Mouse (Mus musculus): ENCODE measurements around the gene 2410015M20Rik. TPM values are rescaled to one million over a fixed set of nuclear protein-coding genes. Genes with fewer than 3 reads are reported as not detected.
"Not testable (repeated sequence)": the region's sequence is repeated elsewhere in the genome, so short reads cannot be mapped to it uniquely, and the experiment has no call there.

The 2410015M20Rik gene
- total and polyA plus RNA-seq, 2 experiments: 201 to 214 TPM

DNA sequence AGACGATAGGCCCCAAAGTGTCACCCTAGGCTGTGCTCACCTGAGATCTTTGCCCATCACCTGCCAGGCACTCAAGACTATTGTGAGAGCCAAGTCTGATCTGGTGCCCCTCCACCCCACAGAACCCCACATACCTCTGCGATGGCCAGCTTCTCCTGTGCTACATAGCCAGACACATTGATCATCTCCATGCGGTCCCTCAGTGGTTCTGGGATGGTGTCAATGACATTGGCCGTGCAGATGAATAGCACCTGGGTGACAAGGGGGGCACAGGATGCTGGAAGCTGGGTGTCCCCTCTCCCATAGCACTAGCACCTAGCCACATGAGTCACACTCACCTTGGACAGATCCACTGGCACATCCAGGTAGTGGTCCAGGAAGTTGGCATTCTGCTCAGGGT, 6.2 kb upstream of the 2410015M20Rik start:
- no peak overlapping the region for H3K27ac ChIP-seq (replicated peaks; ENCODE audit: insufficient read depth, low read depth, low read length)
- H3K27me3 ChIP-seq (ENCODE audit: control insufficient read depth, insufficient read depth, low read length): no peaks in the 10 kb centered on the region
- TF ChIP-seq POLR2A (IDR thresholded peaks at IDR 0.05; ENCODE audit: extremely low read depth, insufficient read depth, low read length): no peak
- TF ChIP-seq CTCF (IDR thresholded peaks at IDR 0.05; ENCODE audit: low read depth, low read length): no peak
- peaks cover 14% of the 10 kb centered on the region for H3K4me1 ChIP-seq (ENCODE audit: control insufficient read depth, insufficient read depth, low read length)
- no peak overlapping the region for H3K9ac ChIP-seq (ENCODE audit: low read depth, low read length)
- peaks cover 3% of the 10 kb centered on the region; the same call in 1 of the 2 replicates for H3K36me3 ChIP-seq (ENCODE audit: control insufficient read depth, insufficient read depth, low read length)
- WGBS: 94% methylated on average over 4 of the region's 4 CpGs
- H3K4me3 ChIP-seq (ENCODE audit: insufficient read depth, low read depth, low read length): no peak overlapping the region
- H3K79me2 ChIP-seq (ENCODE audit: control insufficient read depth, insufficient read depth, low read length): peaks cover 11% of the 10 kb centered on the region; the same call in 1 of the 2 replicates
- DNase-seq (ENCODE audit: extremely low read depth, low read depth, low spot score): no peak

DNA sequence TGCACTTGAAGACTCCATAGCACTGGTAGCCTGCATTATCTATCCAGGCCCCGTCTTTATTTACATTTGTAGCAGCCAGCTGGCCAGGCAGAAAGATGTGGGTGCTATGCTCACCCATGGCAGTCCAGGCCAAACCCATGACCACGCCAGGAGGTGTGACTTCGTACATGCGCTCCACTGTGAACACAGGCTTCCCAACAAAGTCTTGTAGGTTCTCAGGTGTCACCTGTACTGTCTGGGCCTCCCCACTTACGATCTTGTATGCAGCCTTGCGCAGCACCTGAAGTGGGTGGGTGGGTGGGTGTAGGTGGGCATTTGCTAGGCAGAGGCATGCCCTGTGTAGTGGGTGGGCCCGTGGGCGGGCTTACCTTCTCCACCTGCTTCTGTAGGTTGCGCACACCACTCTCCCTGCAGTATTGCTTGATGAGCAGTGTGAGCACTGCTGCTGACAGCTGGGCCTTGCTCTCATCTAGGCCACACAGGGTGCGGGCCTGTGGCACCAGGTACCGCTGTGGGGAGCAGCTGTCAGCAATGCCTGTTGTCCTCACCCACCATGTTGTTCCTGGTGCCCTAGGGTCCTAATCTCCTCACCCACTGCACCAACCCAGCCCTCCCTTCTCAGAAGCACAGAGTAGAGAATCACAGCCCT, 5.7 kb upstream of the 2410015M20Rik start:
- TF ChIP-seq CTCF (IDR thresholded peaks at IDR 0.05; ENCODE audit: low read depth, low read length): 0 out of 2 replicates have a peak, but pooled peaks have one; percentile 1
- no peak for TF ChIP-seq POLR2A (IDR thresholded peaks at IDR 0.05; ENCODE audit: extremely low read depth, insufficient read depth, low read length)
- Histone ChIP-seq H3K4me1 (ENCODE audit: control insufficient read depth, insufficient read depth, low read length) (peaks cover 14% of the 10 kb centered on the region), H3K79me2 (ENCODE audit: control insufficient read depth, insufficient read depth, low read length) (peaks cover 11% of the 10 kb centered on the region; the same call in 1 of the 2 replicates), H3K36me3 (ENCODE audit: control insufficient read depth, insufficient read depth, low read length) (peaks cover 1% of the 10 kb centered on the region; the same call in 1 of the 2 replicates), H3K9ac (ENCODE audit: low read depth, low read length) (no peak overlapping the region), H3K27me3 (ENCODE audit: control insufficient read depth, insufficient read depth, low read length) (no peaks in the 10 kb centered on the region), H3K4me3 (ENCODE audit: insufficient read depth, low read depth, low read length) (no peak overlapping the region), H3K27ac (replicated peaks; ENCODE audit: insufficient read depth, low read depth, low read length) (no peak overlapping the region)
- 65% methylated on average over 11 of the region's 11 CpGs for WGBS
- peak; percentile 73 for DNase-seq (ENCODE audit: extremely low read depth, low read depth, low spot score)

DNA sequence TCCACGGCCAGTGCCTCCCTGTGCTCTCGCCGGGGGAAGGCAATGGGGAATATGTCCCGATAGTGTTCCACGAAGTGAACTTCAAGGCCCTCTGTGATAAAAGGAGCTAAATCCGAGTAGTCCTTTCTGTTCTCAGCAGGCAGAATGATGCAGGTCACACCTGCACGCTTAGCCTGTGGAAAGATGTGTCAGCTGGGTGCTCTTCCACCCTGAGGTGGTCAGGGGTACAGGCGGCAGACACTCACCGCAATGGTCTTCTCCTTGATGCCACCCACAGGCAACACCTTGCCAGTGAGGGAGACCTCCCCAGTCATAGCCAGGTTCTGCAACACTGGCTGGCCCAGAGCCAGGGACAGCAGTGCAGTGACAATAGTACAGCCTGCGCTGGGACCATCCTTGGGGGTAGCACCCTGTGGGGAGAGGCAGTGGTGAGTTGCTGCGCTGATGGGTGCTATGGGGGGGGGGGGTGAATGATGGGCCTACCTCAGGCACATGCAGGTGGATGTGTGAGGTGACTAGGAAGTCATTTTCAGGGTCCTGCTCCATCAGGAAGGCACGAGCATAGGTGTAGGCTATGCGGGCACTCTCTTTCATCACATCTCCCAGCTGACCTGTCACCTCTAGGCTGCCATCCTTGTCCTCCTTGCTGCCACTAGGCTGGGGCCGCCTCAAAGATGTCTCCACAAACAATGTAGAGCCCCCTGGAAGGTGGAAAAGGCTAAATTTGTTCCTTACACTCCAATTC, 5.0 kb upstream of the 2410015M20Rik start:
- peaks cover 14% of the 10 kb centered on the region for H3K4me1 ChIP-seq (ENCODE audit: control insufficient read depth, insufficient read depth, low read length)
- peaks cover 11% of the 10 kb centered on the region; the same call in 1 of the 2 replicates for H3K79me2 ChIP-seq (ENCODE audit: control insufficient read depth, insufficient read depth, low read length)
- H3K36me3 ChIP-seq (ENCODE audit: control insufficient read depth, insufficient read depth, low read length): peaks cover 1% of the 10 kb centered on the region; the same call in 1 of the 2 replicates
- H3K4me3 ChIP-seq (ENCODE audit: insufficient read depth, low read depth, low read length): peak overlapping the region; percentile 90
- 11% methylated on average over 14 of the region's 14 CpGs for WGBS
- peak; percentile 31 for DNase-seq (ENCODE audit: extremely low read depth, low read depth, low spot score)
- H3K9ac ChIP-seq (ENCODE audit: low read depth, low read length): peak overlapping the region; percentile 93
- H3K27me3 ChIP-seq (ENCODE audit: control insufficient read depth, insufficient read depth, low read length): no peaks in the 10 kb centered on the region
- no peak for TF ChIP-seq CTCF (IDR thresholded peaks at IDR 0.05; ENCODE audit: low read depth, low read length)
- no peak for TF ChIP-seq POLR2A (IDR thresholded peaks at IDR 0.05; ENCODE audit: extremely low read depth, insufficient read depth, low read length)
- no peak overlapping the region; the same call in 1 of the 2 replicates for H3K27ac ChIP-seq (replicated peaks; ENCODE audit: insufficient read depth, low read depth, low read length)

DNA sequence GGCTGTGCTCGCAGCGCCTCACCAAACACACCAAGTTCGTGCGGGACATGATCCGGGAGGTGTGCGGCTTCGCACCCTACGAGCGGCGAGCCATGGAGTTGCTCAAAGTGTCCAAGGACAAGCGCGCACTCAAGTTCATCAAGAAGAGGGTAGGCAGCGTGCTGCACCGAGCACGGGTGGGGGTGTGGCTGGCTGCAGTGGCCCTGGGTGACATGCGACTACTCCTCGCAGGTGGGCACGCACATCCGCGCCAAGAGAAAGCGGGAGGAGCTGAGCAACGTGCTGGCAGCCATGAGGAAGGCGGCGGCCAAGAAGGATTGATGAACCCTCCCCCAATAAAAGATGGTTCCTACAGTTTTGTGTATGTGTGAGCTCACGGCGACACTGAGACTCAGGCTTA, 4.3 kb upstream of the 2410015M20Rik start:
- H3K27me3 ChIP-seq (ENCODE audit: control insufficient read depth, insufficient read depth, low read length); H3K36me3 ChIP-seq (ENCODE audit: control insufficient read depth, insufficient read depth, low read length); DNase-seq (ENCODE audit: extremely low read depth, low read depth, low spot score): not testable (repeated sequence)
- H3K9ac ChIP-seq (ENCODE audit: low read depth, low read length): peak overlapping the region; percentile 93
- under 1% methylated on average over 26 of the region's 26 CpGs for WGBS
- peaks cover 11% of the 10 kb centered on the region; the same call in 1 of the 2 replicates for H3K79me2 ChIP-seq (ENCODE audit: control insufficient read depth, insufficient read depth, low read length)
- H3K4me1 ChIP-seq (ENCODE audit: control insufficient read depth, insufficient read depth, low read length): peaks cover 14% of the 10 kb centered on the region
- peak overlapping the region; percentile 90 for H3K4me3 ChIP-seq (ENCODE audit: insufficient read depth, low read depth, low read length)
- H3K27ac ChIP-seq (replicated peaks; ENCODE audit: insufficient read depth, low read depth, low read length): peak overlapping the region; percentile 77

DNA sequence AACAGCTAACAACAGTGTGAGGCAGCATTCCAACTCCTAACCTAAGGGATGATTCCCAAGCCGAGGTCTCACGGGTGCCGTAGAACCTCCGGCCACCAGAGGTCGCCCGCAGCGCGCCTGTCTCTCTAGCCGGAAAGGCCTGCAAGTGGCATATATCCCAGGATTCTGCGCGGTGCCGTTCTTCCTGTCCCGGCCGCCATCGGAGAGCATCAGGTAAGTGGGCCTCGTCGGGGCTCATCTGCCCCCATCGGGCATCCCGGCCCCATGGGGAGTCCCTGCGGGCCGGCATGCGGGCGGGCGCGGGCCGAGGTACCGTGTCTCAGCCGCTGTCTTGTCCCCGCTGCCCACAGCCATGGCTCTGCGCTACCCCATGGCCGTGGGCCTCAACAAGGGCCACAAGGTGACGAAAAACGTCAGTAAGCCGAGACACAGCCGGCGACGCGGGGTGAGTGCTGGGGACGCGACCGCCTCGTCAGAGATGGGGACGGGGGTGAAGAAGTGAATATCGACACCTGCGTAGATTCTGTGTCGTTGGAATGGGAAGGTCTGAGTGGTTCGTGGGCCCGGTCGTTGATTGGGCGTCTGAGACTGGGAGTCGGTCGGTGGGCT, 3.8 kb upstream of the 2410015M20Rik start, which contains the start of gene Rpl36:
Gene Rpl36, plus strand, starts transcription at position 181 of the 609 bp plus-strand sequence.
- TF ChIP-seq CTCF (IDR thresholded peaks at IDR 0.05; ENCODE audit: low read depth, low read length) (peak; percentile 91), POLR2A (IDR thresholded peaks at IDR 0.05; ENCODE audit: extremely low read depth, insufficient read depth, low read length) (peak; percentile 82)
- under 1% methylated on average over 52 of the region's 52 CpGs for WGBS
- Histone ChIP-seq H3K79me2 (ENCODE audit: control insufficient read depth, insufficient read depth, low read length) (peaks cover 15% of the 10 kb centered on the region; the same call in 1 of the 2 replicates), H3K27me3 (ENCODE audit: control insufficient read depth, insufficient read depth, low read length) (no peaks in the 10 kb centered on the region), H3K4me1 (ENCODE audit: control insufficient read depth, insufficient read depth, low read length) (peaks cover 19% of the 10 kb centered on the region), H3K36me3 (ENCODE audit: control insufficient read depth, insufficient read depth, low read length) (no peaks in the 10 kb centered on the region), H3K9ac (ENCODE audit: low read depth, low read length) (peak within 1 kb of the TSS; percentile 93), H3K4me3 (ENCODE audit: insufficient read depth, low read depth, low read length) (peak within 1 kb of the TSS; percentile 90), H3K27ac (replicated peaks; ENCODE audit: insufficient read depth, low read depth, low read length) (peak within 1 kb of the TSS; percentile 97)
- peak; percentile 82 for DNase-seq (ENCODE audit: extremely low read depth, low read depth, low spot score)

DNA sequence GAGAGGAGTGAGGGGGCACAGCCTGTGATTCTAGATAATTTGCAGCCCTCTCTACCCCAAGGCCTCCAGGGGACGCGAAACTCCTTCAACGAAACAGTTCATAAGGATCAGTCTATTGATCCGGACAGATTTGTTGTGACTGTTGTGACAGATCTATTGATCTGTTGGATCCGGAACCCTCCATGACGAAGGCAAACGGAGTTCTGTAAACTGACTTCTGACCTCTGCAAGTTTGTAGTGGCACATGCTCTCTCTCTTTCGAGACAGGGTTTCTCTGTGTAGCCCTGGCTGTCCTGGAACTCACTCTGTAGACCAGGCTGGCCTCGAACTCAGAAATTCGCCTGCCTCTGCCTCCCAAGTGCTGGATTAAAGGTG, 3.0 kb upstream of the 2410015M20Rik start:
- WGBS: 20% methylated on average over 10 of the region's 10 CpGs
- peak overlapping the region; percentile 36 for H3K9ac ChIP-seq (ENCODE audit: low read depth, low read length)
- peak; percentile 98 for DNase-seq (ENCODE audit: extremely low read depth, low read depth, low spot score)

More for the DNA sequence above, 3.0 kb upstream of the 2410015M20Rik start:
- H3K4me1 ChIP-seq (ENCODE audit: control insufficient read depth, insufficient read depth, low read length): peaks cover 19% of the 10 kb centered on the region
- peaks cover 15% of the 10 kb centered on the region; the same call in 1 of the 2 replicates for H3K79me2 ChIP-seq (ENCODE audit: control insufficient read depth, insufficient read depth, low read length)
- H3K36me3 ChIP-seq (ENCODE audit: control insufficient read depth, insufficient read depth, low read length); H3K27me3 ChIP-seq (ENCODE audit: control insufficient read depth, insufficient read depth, low read length); H3K4me3 ChIP-seq (ENCODE audit: insufficient read depth, low read depth, low read length): not testable (repeated sequence)
- H3K27ac ChIP-seq (replicated peaks; ENCODE audit: insufficient read depth, low read depth, low read length): peak overlapping the region; percentile 97
